9 mouse cellular contexts compared by ENCODE assay signal in genomic region chr11:78560447-78560846, GRCm38 (mm10). TPM values are rescaled to one million over a fixed set of nuclear protein-coding genes. Genes with fewer than 3 reads are reported as not detected.
A peak's percentile ranks its signal among the peaks of the same experiment; 100 is the strongest.
DNase-seq lines count a peak whose midpoint lies in the region; ATAC-seq and TF ChIP-seq lines count a peak whose summit lies in the region.
"Had no signal": no experiment of that assay in that cellular context is flagged by ENCODE, and none has a peak within 500 bp of the region (broad histone marks: within the 10 kb centered on the region; RNA-seq: fewer than 3 reads in every experiment).

No protein-coding gene starts in this region.

- no peak overlapping the region for H3K9ac ChIP-seq in intestine, embryonic 14.5 days (ENCODE audit: low read length)
- H3K9ac ChIP-seq in intestine, embryonic 15.5 days, result no peak overlapping the region
- H3K9ac ChIP-seq: midbrain, embryonic 12.5 days had no signal

- H3K36me3 ChIP-seq in intestine, embryonic 14.5 days (ENCODE audit: control insufficient read depth, insufficient read depth, low read length), result no peaks in the 10 kb centered on the region
- no peaks in the 10 kb centered on the region for H3K36me3 ChIP-seq in intestine, embryonic 15.5 days
- H3K36me3 ChIP-seq in small intestine, adult 2 months (ENCODE audit: control insufficient read depth, insufficient read depth, low read length), result no peaks in the 10 kb centered on the region; the same call in 1 of the 2 replicates

- TF ChIP-seq POLR2A in small intestine, adult 2 months (IDR thresholded peaks at IDR 0.05; ENCODE audit: low read depth, low read length), result no peak

- H3K4me2 ChIP-seq in intestine, embryonic 14.5 days (ENCODE audit: low read length), result no peak overlapping the region
- no peak overlapping the region for H3K4me2 ChIP-seq in intestine, embryonic 15.5 days (replicated peaks)
- H3K4me2 ChIP-seq: midbrain, embryonic 12.5 days had no signal

- DNase-seq in intestine, embryonic 14.5 days (ENCODE audit: low spot score), result peak; percentile 68
- peak; percentile 64 for DNase-seq in cerebellum, adult 9-11 months
- peak; percentile 57 to 72 for DNase-seq in frontal cortex, postnatal 10 days (ENCODE audit: low spot score in 2 of 2)
- peak; percentile 81 for DNase-seq in induced T-regulatory cell, adult 2 months (ENCODE audit: low read depth)
- DNase-seq in left cerebral cortex, adult 9 months (ENCODE audit: low spot score in 2 of 2), result peak; percentile 43 to 89

- 16% methylated on average over 4 of the region's 4 CpGs for WGBS in intestine, embryonic 14.5 days
- WGBS in intestine, embryonic 15.5 days, result 13% methylated on average over 4 of the region's 4 CpGs
- 10% methylated on average over 4 of the region's 4 CpGs for WGBS in small intestine, adult 2 months

- no peak overlapping the region for H3K27ac ChIP-seq in intestine, embryonic 14.5 days (ENCODE audit: low read depth)
- H3K27ac ChIP-seq in intestine, embryonic 15.5 days, result no peak overlapping the region
- H3K27ac ChIP-seq in small intestine, adult 2 months (ENCODE audit: insufficient read depth, low read depth, low read length), result no peak overlapping the region
- H3K27ac ChIP-seq: midbrain, embryonic 12.5 days had no signal

- peak; percentile 73; the same call in 1 of the 2 replicates for TF ChIP-seq CTCF in small intestine, adult 2 months (IDR thresholded peaks at IDR 0.05; ENCODE audit: extremely low read depth, insufficient read length, insufficient replicate concordance, low read depth, low read length)

- no peaks in the 10 kb centered on the region for H3K27me3 ChIP-seq in intestine, embryonic 14.5 days (replicated peaks; ENCODE audit: control insufficient read depth, insufficient read depth, low read length)
- no peaks in the 10 kb centered on the region for H3K27me3 ChIP-seq in intestine, embryonic 15.5 days (replicated peaks)
- H3K27me3 ChIP-seq in small intestine, adult 2 months (ENCODE audit: control insufficient read depth, insufficient read depth, low read length), result no peaks in the 10 kb centered on the region
- H3K27me3 ChIP-seq: midbrain, embryonic 12.5 days had no signal

- H3K4me3 ChIP-seq in intestine, embryonic 14.5 days (ENCODE audit: low read depth, low read length), result no peak overlapping the region
- H3K4me3 ChIP-seq in intestine, embryonic 15.5 days (replicated peaks), result no peak overlapping the region
- no peak overlapping the region for H3K4me3 ChIP-seq in small intestine, adult 2 months (ENCODE audit: low read depth, low read length)
- H3K4me3 ChIP-seq: midbrain, embryonic 12.5 days had no signal

- ATAC-seq in intestine, embryonic 14.5 days (replicated peaks; ENCODE audit: low FRiP score, low TSS enrichment, low read depth), result peak; percentile 56; the same call in 1 of the 2 replicates
- no peak for ATAC-seq in intestine, embryonic 15.5 days
- peak; percentile 91 for ATAC-seq in megakaryocyte progenitor cell, adult 5-6 weeks (replicated peaks; ENCODE audit: poor library complexity)

- H3K9me3 ChIP-seq in intestine, embryonic 14.5 days (ENCODE audit: control insufficient read depth, low read length), result no peaks in the 10 kb centered on the region
- no peaks in the 10 kb centered on the region for H3K9me3 ChIP-seq in intestine, embryonic 15.5 days
- H3K9me3 ChIP-seq: midbrain, embryonic 12.5 days had no signal

- H3K4me1 ChIP-seq in intestine, embryonic 14.5 days (replicated peaks; ENCODE audit: control insufficient read depth, insufficient read depth, low read length), result no peaks in the 10 kb centered on the region
- H3K4me1 ChIP-seq in intestine, embryonic 15.5 days (replicated peaks), result no peaks in the 10 kb centered on the region; the same call in 1 of the 2 replicates
- peaks cover 12% of the 10 kb centered on the region; the same call in 1 of the 2 replicates for H3K4me1 ChIP-seq in small intestine, adult 2 months (ENCODE audit: control insufficient read depth, insufficient read depth, insufficient read length, low read length)
- H3K4me1 ChIP-seq: midbrain, embryonic 12.5 days had no signal

RNA-seq across cellular contexts. Expression of gene Tmem97, which starts 9.9 kb away (rescaled TPM):
- 131 and 160 TPM in 2 replicates for polyA plus RNA-seq in intestine, embryonic 14.5 days (2014; fragmentation: Nextera tagmentation; extraction: Ambion mirVana)
- polyA plus RNA-seq in intestine, embryonic 15.5 days (2015; fragmentation: Nextera tagmentation; extraction: Ambion mirVana), result 182 and 269 TPM in 2 replicates
- 102 and 108 TPM in 2 replicates for total RNA-seq in megakaryocyte progenitor cell, adult 5-6 weeks (2015)
- 77.5 and 77.9 TPM in 2 replicates for total RNA-seq in megakaryocyte progenitor cell, adult 5-6 weeks (2017)
- 32.4 and 47.0 TPM in 2 replicates for polyA plus RNA-seq in small intestine, adult 2 months (2012; rRNA removed)

RNA-seq across cellular contexts. Expression of gene Ift20, which starts 24.3 kb away (rescaled TPM):
- 117 and 123 TPM in 2 replicates for polyA plus RNA-seq in intestine, embryonic 14.5 days (2014; fragmentation: Nextera tagmentation; extraction: Ambion mirVana)
- 126 and 137 TPM in 2 replicates for polyA plus RNA-seq in intestine, embryonic 15.5 days (2015; fragmentation: Nextera tagmentation; extraction: Ambion mirVana)
- total RNA-seq in megakaryocyte progenitor cell, adult 5-6 weeks (2015), result 112 and 130 TPM in 2 replicates
- 158 and 160 TPM in 2 replicates for total RNA-seq in megakaryocyte progenitor cell, adult 5-6 weeks (2017)
- 114 and 137 TPM in 2 replicates for polyA plus RNA-seq in small intestine, adult 2 months (2012; rRNA removed)

RNA-seq across cellular contexts. Expression of gene Tnfaip1, which starts 24.3 kb away (rescaled TPM):
- 83.3 and 86.7 TPM in 2 replicates for polyA plus RNA-seq in intestine, embryonic 14.5 days (2014; fragmentation: Nextera tagmentation; extraction: Ambion mirVana)
- 81.2 and 82.2 TPM in 2 replicates for polyA plus RNA-seq in intestine, embryonic 15.5 days (2015; fragmentation: Nextera tagmentation; extraction: Ambion mirVana)
- 8.9 and 9.3 TPM in 2 replicates for total RNA-seq in megakaryocyte progenitor cell, adult 5-6 weeks (2015)
- 4.2 and 5.5 TPM in 2 replicates for total RNA-seq in megakaryocyte progenitor cell, adult 5-6 weeks (2017)
- polyA plus RNA-seq in small intestine, adult 2 months (2012; rRNA removed), result 31.3 and 64.5 TPM in 2 replicates

RNA-seq across cellular contexts. Expression of gene Poldip2, which starts 48.5 kb away (rescaled TPM):
- 146 and 147 TPM in 2 replicates for polyA plus RNA-seq in intestine, embryonic 14.5 days (2014; fragmentation: Nextera tagmentation; extraction: Ambion mirVana)
- polyA plus RNA-seq in intestine, embryonic 15.5 days (2015; fragmentation: Nextera tagmentation; extraction: Ambion mirVana), result 147 and 149 TPM in 2 replicates
- total RNA-seq in megakaryocyte progenitor cell, adult 5-6 weeks (2015), result 57.5 and 59.2 TPM in 2 replicates
- 59.2 and 77.8 TPM in 2 replicates for total RNA-seq in megakaryocyte progenitor cell, adult 5-6 weeks (2017)
- polyA plus RNA-seq in small intestine, adult 2 months (2012; rRNA removed), result 18.1 and 24.9 TPM in 2 replicates

RNA-seq across cellular contexts. Expression of gene Tmem199, which starts 48.5 kb away (rescaled TPM):
- 57.9 and 63.2 TPM in 2 replicates for polyA plus RNA-seq in intestine, embryonic 14.5 days (2014; fragmentation: Nextera tagmentation; extraction: Ambion mirVana)
- polyA plus RNA-seq in intestine, embryonic 15.5 days (2015; fragmentation: Nextera tagmentation; extraction: Ambion mirVana), result 54.1 and 56.9 TPM in 2 replicates
- total RNA-seq in megakaryocyte progenitor cell, adult 5-6 weeks (2015), result 20.9 and 26.7 TPM in 2 replicates
- total RNA-seq in megakaryocyte progenitor cell, adult 5-6 weeks (2017), result 27.5 and 34.4 TPM in 2 replicates
- polyA plus RNA-seq in small intestine, adult 2 months (2012; rRNA removed), result 3.7 and 3.8 TPM in 2 replicates
